9 mouse cellular contexts compared by ENCODE assay signal in genomic region chr8:43333465-43333864, GRCm38 (mm10). TPM values are rescaled to one million over a fixed set of nuclear protein-coding genes. Genes with fewer than 3 reads are reported as not detected.
DNase-seq lines count a peak whose midpoint lies in the region; ATAC-seq and TF ChIP-seq lines count a peak whose summit lies in the region.
"Had no signal": no experiment of that assay in that cellular context is flagged by ENCODE, and none has a peak within 500 bp of the region (broad histone marks: within the 10 kb centered on the region; RNA-seq: fewer than 3 reads in every experiment).

No protein-coding gene starts in this region.

- TF ChIP-seq POLR2A in kidney, adult 2 months (IDR thresholded peaks at IDR 0.05; ENCODE audit: low read depth, low read length): no peak
- no peak for TF ChIP-seq POLR2A in cortical plate, adult 2 months (IDR thresholded peaks at IDR 0.05; ENCODE audit: extremely low read depth, insufficient read depth, low read length)

- no peaks in the 10 kb centered on the region for H3K4me1 ChIP-seq in kidney, adult 2 months (ENCODE audit: control insufficient read depth, insufficient read depth, low read length)
- H3K4me1 ChIP-seq in cortical plate, adult 2 months (ENCODE audit: control insufficient read depth, insufficient read depth, low read length): no peaks in the 10 kb centered on the region

- H3K27ac ChIP-seq in kidney, adult 2 months (ENCODE audit: insufficient read depth, low read depth, low read length): no peak overlapping the region
- H3K27ac ChIP-seq in cortical plate, adult 2 months (ENCODE audit: insufficient read depth, low read length): no peak overlapping the region

- TF ChIP-seq CTCF in kidney, adult 2 months (conservative IDR thresholded peaks at IDR 0.05; ENCODE audit: insufficient read depth, insufficient read length, low read depth, low read length): peak; percentile 47; the same call in 1 of the 2 replicates
- peak; percentile 45 for TF ChIP-seq CTCF in Patski (IDR thresholded peaks at IDR 0.05)
- TF ChIP-seq CTCF in cortical plate, adult 2 months (IDR thresholded peaks at IDR 0.05; ENCODE audit: extremely low read depth, insufficient read depth, low read length): peak; percentile 39

- CTCF ChIA-PET in Patski (lab: Charles Lee): no interaction called here

- WGBS in kidney, adult 2 months: 64% methylated on average over 4 of the region's 4 CpGs

- H3K36me3 ChIP-seq in kidney, adult 2 months (ENCODE audit: control insufficient read depth, insufficient read depth, low read length): no peaks in the 10 kb centered on the region

- POLR2A ChIA-PET in Patski (lab: Charles Lee): no interaction called here

- in situ Hi-C loops in Patski (cut with MboI; ENCODE audit: low pct_unique_long_range_greater_than_20kb): no loop called here

- ATAC-seq in Patski: no peak

- H3K27me3 ChIP-seq in kidney, adult 2 months (replicated peaks; ENCODE audit: control insufficient read depth, insufficient read depth, low read length): no peaks in the 10 kb centered on the region
- H3K27me3 ChIP-seq in Patski: peaks cover 4% of the 10 kb centered on the region

- no peak overlapping the region for H3K4me3 ChIP-seq in kidney, adult 2 months (ENCODE audit: insufficient read depth, low read depth, low read length)
- H3K4me3 ChIP-seq in cortical plate, adult 2 months (ENCODE audit: insufficient read depth, low read length): no peak overlapping the region

- DNase-seq in kidney, adult 2 months: peak; percentile 6
- DNase-seq in kidney, adult 11 months: no peak
- DNase-seq in Patski (ENCODE audit: low read depth, low spot score): no peak
- peak; percentile 9 for DNase-seq in lung, postnatal 25 days (ENCODE audit: low spot score)
- no peak for DNase-seq in right cerebral cortex, adult 18-20 months
- DNase-seq in adrenal gland, postnatal 4 days (ENCODE audit: low spot score in 2 of 2): no peak

RNA-seq across cellular contexts. Expression of gene Zfp42, which starts 26.7 kb away (rescaled TPM):
- not detected in 2 replicates for polyA plus RNA-seq in kidney, adult 2 months (2012; rRNA removed)
- polyA plus RNA-seq in Patski (2021): 0.08 TPM
- not detected in 2 replicates for polyA plus RNA-seq in cortical plate, adult 2 months (2012; rRNA removed)
- not detected for total RNA-seq in adrenal gland, postnatal 4 days (2021)
- total RNA-seq: neutrophil, adult 5-6 weeks had no signal
- polyA plus RNA-seq: large intestine, adult 2 months had no signal

Comparison
In these comparisons a context has a peak if more than half of its experiments do, and no peak if none do; other contexts are left out.
1. DNase-seq: peak in kidney, adult 2 months (single experiment) and lung, postnatal 25 days (single experiment); none in kidney, adult 11 months (single experiment), Patski (single experiment), right cerebral cortex, adult 18-20 months (single experiment) and adrenal gland, postnatal 4 days (0 of 2).
2. Peak in every context shown above with its lines, with median percentiles within 50 percentile points of each other: CTCF ChIP-seq.